Mouse (Mus musculus): ENCODE data around the gene Trmt10a.

The Trmt10a gene

DNA sequence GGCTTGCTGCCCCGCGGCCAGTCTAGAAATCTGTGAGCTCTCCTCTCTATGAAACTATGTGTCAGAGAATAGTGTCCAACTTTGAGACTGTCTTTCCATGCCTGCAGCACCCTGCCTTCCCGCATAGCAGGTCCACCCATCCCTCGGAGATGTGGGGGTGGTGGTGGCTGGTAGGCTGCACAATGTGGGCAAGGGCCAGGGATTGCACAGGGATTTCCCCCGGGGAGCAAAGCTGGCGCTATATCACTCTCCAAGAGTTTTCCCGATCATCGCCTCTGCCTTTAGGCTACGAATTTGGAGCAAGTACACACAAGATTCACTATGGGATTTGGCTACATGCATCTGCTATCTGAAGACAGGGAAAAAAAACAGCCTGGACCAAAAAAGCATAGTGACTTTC is 54.3 kb downstream of the Trmt10a start:
- no peak for DNase-seq (ENCODE audit: low spot score)

DNA sequence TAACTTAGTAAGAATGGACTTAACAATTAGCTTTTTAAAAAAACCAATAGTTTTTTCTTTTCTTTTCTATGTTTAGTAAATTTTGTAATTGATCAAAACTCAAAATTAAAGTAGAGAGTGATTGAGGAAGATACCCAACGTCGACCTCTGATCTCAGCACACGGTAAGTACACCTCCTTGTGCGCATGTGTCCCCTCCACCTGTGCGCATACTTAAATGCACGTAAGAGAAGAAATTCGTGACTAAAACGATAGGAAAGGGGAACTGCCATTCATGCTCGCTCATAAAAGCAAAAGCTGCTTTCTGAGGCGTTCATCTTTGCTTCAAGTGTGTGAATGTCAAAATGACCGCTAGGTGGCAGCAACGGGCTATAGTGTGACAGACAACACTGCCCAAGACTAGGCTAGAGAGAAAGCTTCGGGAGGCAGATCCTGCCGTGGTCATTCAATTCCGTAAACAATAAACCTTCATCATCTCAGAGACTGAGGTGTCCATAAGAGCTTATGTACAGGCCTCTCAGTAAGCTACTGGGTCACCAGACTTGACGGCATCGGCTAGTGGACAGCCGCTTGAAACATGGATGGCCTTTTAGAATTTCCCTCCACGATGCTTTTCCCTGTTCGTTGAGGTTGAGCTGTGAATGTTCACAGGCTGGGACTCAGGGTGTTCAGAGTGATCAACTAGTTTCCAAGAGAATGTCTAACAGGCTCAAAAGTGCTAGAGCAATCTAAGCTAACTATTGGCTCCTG is 54.9 kb downstream of the Trmt10a start:
- peak; percentile 88 for DNase-seq (ENCODE audit: low spot score)

- DNase-seq (ENCODE audit: low spot score): no peak
These were observed 55.4 kb downstream of the Trmt10a start for GRCm38 (mm10) chr3:138198722-138199068.

DNA sequence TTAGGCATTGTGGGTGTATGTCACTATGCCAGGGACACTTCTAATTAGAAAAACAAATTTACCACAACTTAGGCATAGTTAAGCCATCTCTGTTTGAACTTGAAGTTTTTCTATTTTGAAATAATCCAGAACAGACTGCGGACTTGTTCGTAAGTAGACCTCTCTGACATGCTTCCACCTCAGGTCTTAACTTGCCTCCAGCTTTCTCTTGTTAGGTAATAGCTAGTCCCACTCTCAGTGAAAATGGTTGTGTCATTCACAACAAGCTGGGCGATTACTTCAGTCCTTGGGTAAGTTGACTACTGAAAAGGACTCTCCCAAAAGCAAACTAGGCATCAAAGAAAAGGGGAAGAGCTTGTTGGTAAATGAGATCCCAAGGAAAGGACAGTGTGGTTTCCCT is 65.6 kb downstream of the Trmt10a start:
- no peak for DNase-seq (ENCODE audit: low spot score)

Measured in layer of hippocampus, adult 9-10 months (tissue).